Mouse (Mus musculus): Measurements from ENCODE around the gene Fam214a. TPM values are rescaled to one million over a fixed set of nuclear protein-coding genes. Genes with fewer than 3 reads are reported as not detected.
A peak's percentile ranks its signal among the peaks of the same experiment; 100 is the strongest.

Fam214a gene
- polyA plus RNA-seq, 1 experiment from 2014 or later, result 10.6 TPM

- no peak for ATAC-seq (ENCODE audit: low FRiP score, low read depth)
- 83% methylated on average over 7 of the region's 7 CpGs for WGBS
These were observed 36.3 kb downstream of the Fam214a start for GRCm38 (mm10) chr9:74988893-74989460.

DNA sequence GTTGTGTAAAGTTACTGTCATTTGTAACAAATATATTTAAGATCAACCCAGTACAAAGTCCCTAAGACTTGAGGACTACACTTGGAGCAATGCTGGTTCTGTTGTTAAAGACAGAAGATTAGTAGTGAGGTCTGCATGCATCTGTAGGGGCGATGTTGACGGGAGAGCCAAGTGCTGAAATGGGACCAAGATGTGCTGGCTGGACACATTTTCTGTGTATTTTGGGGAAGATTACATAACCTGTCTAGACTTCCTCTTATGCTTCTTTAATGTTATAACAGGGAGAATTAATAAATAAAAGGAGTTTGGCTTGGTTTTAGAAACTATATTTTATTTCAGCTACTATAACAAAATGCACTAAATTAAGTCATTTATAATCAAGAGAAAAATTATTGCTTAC is 37.3 kb downstream of the Fam214a start:
- Histone ChIP-seq H3K4me3 (no peak overlapping the region), H3K9me3 (no peaks in the 10 kb centered on the region), H3K36me3 (no peaks in the 10 kb centered on the region), H3K27me3 (no peaks in the 10 kb centered on the region), H3K9ac (no peak overlapping the region), H3K4me2 (replicated peaks) (no peak overlapping the region), H3K27ac (no peak overlapping the region), H3K4me1 (peaks cover 10% of the 10 kb centered on the region)
- ATAC-seq (ENCODE audit: low FRiP score, low read depth), result no peak
- WGBS, result 87% methylated on average over 2 of the region's 2 CpGs

More at GRCm38 (mm10) chr9:74988893-74989460, 36.3 kb downstream of the Fam214a start:
- Histone ChIP-seq H3K9me3 (no peaks in the 10 kb centered on the region), H3K4me3 (no peak overlapping the region), H3K27me3 (no peaks in the 10 kb centered on the region), H3K4me1 (peaks cover 10% of the 10 kb centered on the region), H3K9ac (no peak overlapping the region), H3K27ac (no peak overlapping the region), H3K36me3 (no peaks in the 10 kb centered on the region), H3K4me2 (replicated peaks) (no peak overlapping the region)

- no peaks in the 10 kb centered on the region for H3K36me3 ChIP-seq
- H3K4me1 ChIP-seq, result no peaks in the 10 kb centered on the region
- no peak overlapping the region for H3K27ac ChIP-seq
- ATAC-seq (ENCODE audit: low FRiP score, low read depth), result 0 out of 2 replicates have a peak, but pooled peaks have one; percentile 36
- H3K4me3 ChIP-seq, result no peak overlapping the region
- H3K9ac ChIP-seq, result no peak overlapping the region
- no peaks in the 10 kb centered on the region for H3K9me3 ChIP-seq
- no peak overlapping the region for H3K4me2 ChIP-seq (replicated peaks)
- WGBS, result 78% methylated on average over 10 of the region's 10 CpGs
- H3K27me3 ChIP-seq, result no peaks in the 10 kb centered on the region
These were observed 42.0 kb downstream of the Fam214a start for GRCm38 (mm10) chr9:74994611-74995257.

- H3K4me2 ChIP-seq (replicated peaks), result no peak overlapping the region
- H3K9ac ChIP-seq, result no peak overlapping the region
- 63% methylated on average over 2 of the region's 2 CpGs for WGBS
- H3K27ac ChIP-seq, result no peak overlapping the region
- H3K4me1 ChIP-seq, result no peaks in the 10 kb centered on the region
- no peak for ATAC-seq (ENCODE audit: low FRiP score, low read depth)
- H3K9me3 ChIP-seq, result no peaks in the 10 kb centered on the region
- no peaks in the 10 kb centered on the region for H3K27me3 ChIP-seq
- no peaks in the 10 kb centered on the region; the same call in 1 of the 2 replicates for H3K36me3 ChIP-seq
- no peak overlapping the region for H3K4me3 ChIP-seq
These were observed 43.7 kb downstream of the Fam214a start for GRCm38 (mm10) chr9:74996349-74996748.

GRCm38 (mm10) chr9:74997976-74998375 is 45.3 kb downstream of the Fam214a start:
- no peaks in the 10 kb centered on the region for H3K27me3 ChIP-seq
- no peaks in the 10 kb centered on the region; the same call in 1 of the 2 replicates for H3K36me3 ChIP-seq
- no peak overlapping the region for H3K4me3 ChIP-seq
- no peak overlapping the region for H3K4me2 ChIP-seq (replicated peaks)
- no peak for ATAC-seq (ENCODE audit: low FRiP score, low read depth)
- H3K27ac ChIP-seq, result no peak overlapping the region
- H3K4me1 ChIP-seq, result no peaks in the 10 kb centered on the region
- H3K9ac ChIP-seq, result no peak overlapping the region
- no peaks in the 10 kb centered on the region for H3K9me3 ChIP-seq

- Histone ChIP-seq H3K4me3 (no peak overlapping the region), H3K9me3 (no peaks in the 10 kb centered on the region), H3K4me1 (no peaks in the 10 kb centered on the region), H3K27me3 (no peaks in the 10 kb centered on the region), H3K27ac (no peak overlapping the region), H3K9ac (no peak overlapping the region), H3K36me3 (peaks cover 6% of the 10 kb centered on the region), H3K4me2 (replicated peaks) (no peak overlapping the region)
- WGBS, result 88% methylated on average over 6 of the region's 6 CpGs
- ATAC-seq (ENCODE audit: low FRiP score, low read depth), result no peak
These were observed 48.3 kb downstream of the Fam214a start for GRCm38 (mm10) chr9:75001006-75001405.

DNA sequence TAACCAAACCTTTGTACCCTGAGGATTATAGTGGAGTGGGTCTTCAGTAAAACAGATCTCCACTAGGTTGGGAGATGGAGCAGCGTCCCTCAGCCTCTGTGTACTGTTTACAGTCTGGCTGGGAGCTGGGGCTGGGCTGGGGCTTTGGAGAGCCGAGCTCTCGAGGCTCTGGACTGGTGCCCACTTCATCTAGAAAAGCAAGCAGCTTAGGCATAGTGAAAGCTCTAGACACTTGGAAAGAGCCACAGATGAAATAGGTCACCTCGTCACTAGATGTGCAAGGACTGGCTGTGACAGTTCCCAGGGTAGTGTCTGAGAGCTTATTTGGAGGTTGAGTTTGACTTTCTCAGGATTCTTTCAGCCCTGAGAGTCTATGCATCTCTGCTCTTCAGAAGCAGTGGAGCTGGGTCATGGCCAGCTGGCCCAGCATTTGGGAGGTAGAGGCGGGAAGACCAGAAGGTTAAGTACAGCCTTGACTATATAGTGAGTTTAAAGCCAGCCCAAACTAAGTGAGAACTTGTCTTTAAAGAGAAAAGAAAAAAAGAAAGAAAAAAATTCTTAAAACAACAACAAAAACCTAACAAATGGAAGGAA is 49.0 kb downstream of the Fam214a start:
- H3K4me3 ChIP-seq, result no peak overlapping the region
- no peaks in the 10 kb centered on the region for H3K27me3 ChIP-seq
- WGBS, result 54% methylated on average over 5 of the region's 5 CpGs
- H3K9me3 ChIP-seq, result no peaks in the 10 kb centered on the region
- no peak for ATAC-seq (ENCODE audit: low FRiP score, low read depth)
- H3K4me2 ChIP-seq (replicated peaks), result no peak overlapping the region
- H3K36me3 ChIP-seq, result peaks cover 13% of the 10 kb centered on the region
- no peaks in the 10 kb centered on the region for H3K4me1 ChIP-seq
- no peak overlapping the region for H3K27ac ChIP-seq
- no peak overlapping the region for H3K9ac ChIP-seq

DNA sequence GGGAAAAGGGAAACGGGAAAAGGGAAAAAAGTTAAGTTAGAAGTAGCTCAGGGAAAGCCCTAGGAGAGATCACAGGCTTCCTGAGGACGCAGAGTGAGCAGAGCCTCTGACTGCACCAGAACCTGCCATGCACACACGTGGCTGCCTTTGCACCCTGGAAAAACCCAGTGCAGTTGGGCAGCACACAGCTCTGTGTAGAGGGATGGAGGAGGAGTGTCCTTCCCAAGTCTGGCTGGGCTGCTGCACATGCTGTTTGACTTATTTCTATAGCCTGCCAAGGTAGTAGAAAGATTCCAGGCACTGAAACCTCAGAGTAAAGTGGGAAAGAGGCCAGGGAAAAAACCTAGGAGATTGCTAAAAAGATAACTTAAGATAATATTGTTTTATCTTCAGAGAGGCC is 49.6 kb downstream of the Fam214a start:
- Histone ChIP-seq H3K27me3 (no peaks in the 10 kb centered on the region), H3K9ac (no peak overlapping the region), H3K27ac (no peak overlapping the region; the same call in 1 of the 2 replicates), H3K4me2 (replicated peaks) (no peak overlapping the region), H3K36me3 (peaks cover 15% of the 10 kb centered on the region), H3K9me3 (no peaks in the 10 kb centered on the region), H3K4me1 (no peaks in the 10 kb centered on the region), H3K4me3 (no peak overlapping the region)
- 67% methylated on average over 3 of the region's 3 CpGs for WGBS
- ATAC-seq (ENCODE audit: low FRiP score, low read depth), result no peak

DNA sequence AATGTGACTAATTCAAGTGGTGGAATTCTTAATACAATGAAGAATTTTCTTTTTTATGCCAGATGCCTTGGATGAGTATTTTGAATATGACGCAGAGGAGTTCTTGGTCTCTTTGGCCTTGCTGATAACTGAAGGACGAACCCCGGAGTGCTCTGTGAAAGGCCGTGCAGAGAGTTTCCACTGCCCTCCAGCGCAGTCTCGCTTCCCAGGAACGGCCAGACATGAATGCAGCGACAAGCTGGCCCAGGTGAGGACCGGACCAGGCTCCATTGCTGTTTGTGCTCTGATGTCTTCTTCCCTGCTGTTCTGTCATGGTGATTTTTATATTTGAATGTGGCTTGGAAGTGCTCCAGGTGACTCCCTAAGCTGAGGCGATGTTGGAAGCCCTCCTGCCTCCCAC is 51.5 kb downstream of the Fam214a start:
- H3K27ac ChIP-seq, result no peak overlapping the region
- no peak overlapping the region for H3K4me2 ChIP-seq (replicated peaks)
- no peak overlapping the region for H3K4me3 ChIP-seq
- peaks cover 22% of the 10 kb centered on the region for H3K36me3 ChIP-seq
- 92% methylated on average over 10 of the region's 10 CpGs for WGBS
- no peaks in the 10 kb centered on the region for H3K4me1 ChIP-seq
- no peaks in the 10 kb centered on the region for H3K9me3 ChIP-seq
- H3K9ac ChIP-seq, result no peak overlapping the region
- no peaks in the 10 kb centered on the region for H3K27me3 ChIP-seq
- ATAC-seq (ENCODE audit: low FRiP score, low read depth), result no peak

DNA sequence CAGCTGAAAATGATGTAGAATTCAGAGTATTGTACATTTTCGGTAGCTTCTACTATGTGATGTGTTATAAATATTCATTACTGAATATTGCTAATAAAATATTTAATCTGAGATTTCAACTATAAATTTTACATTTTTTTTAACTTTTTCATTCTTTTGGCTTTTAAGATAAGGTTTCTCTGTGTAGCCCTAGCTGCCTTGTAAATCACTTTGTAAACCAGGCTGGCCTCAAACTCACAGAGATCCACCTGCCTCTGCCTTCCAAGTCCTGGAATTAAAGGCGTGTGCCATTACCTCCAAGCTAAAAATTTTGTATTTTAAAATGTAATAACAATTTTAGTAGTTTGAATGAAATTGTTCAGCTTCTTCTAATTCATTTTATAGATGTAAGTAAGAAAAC is 63.9 kb downstream of the Fam214a start:
- no peaks in the 10 kb centered on the region for H3K9me3 ChIP-seq
- H3K4me3 ChIP-seq, result no peak overlapping the region
- WGBS, result 93% methylated on average over 2 of the region's 2 CpGs
- H3K4me2 ChIP-seq (replicated peaks), result no peak overlapping the region
- ATAC-seq (ENCODE audit: low FRiP score, low read depth), result no peak
- H3K27ac ChIP-seq, result no peak overlapping the region
- no peak overlapping the region for H3K9ac ChIP-seq
- H3K27me3 ChIP-seq, result no peaks in the 10 kb centered on the region
- H3K4me1 ChIP-seq, result no peaks in the 10 kb centered on the region
- peaks cover 44% of the 10 kb centered on the region for H3K36me3 ChIP-seq

DNA sequence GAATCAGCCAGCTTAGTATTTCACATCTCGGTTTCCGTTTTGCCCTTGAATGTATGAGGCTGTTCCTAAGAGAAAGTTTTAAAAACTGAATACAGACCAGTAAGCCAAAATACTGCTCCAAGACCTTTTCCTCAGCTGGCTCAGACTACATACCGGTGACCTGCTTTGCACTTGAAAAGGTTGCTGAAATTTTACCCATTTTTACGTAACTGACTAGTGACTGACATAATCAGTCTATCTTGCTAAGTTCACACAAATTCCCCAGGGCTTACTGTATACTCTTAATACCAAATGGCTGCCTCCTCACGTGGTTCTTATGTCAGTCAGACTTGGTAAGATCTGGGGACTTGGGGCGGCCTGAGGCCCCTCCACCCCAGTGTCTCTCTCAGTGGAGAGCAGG is 66.5 kb downstream of the Fam214a start:
- ATAC-seq (ENCODE audit: low FRiP score, low read depth), result no peak
- H3K4me2 ChIP-seq (replicated peaks), result no peak overlapping the region
- WGBS, result 87% methylated on average over 6 of the region's 6 CpGs

GRCm38 (mm10) chr9:75019592-75019991 is 66.9 kb downstream of the Fam214a start:
- ATAC-seq (ENCODE audit: low FRiP score, low read depth), result no peak
- no peak overlapping the region for H3K9ac ChIP-seq
- no peak overlapping the region for H3K27ac ChIP-seq
- no peaks in the 10 kb centered on the region for H3K4me1 ChIP-seq
- peaks cover 43% of the 10 kb centered on the region for H3K36me3 ChIP-seq
- no peaks in the 10 kb centered on the region for H3K9me3 ChIP-seq
- H3K27me3 ChIP-seq, result no peaks in the 10 kb centered on the region
- 84% methylated on average over 3 of the region's 3 CpGs for WGBS
- H3K4me2 ChIP-seq (replicated peaks), result no peak overlapping the region
- no peak overlapping the region for H3K4me3 ChIP-seq

More for the DNA sequence above, 66.5 kb downstream of the Fam214a start:
- Histone ChIP-seq H3K9me3 (no peaks in the 10 kb centered on the region), H3K4me1 (no peaks in the 10 kb centered on the region), H3K36me3 (peaks cover 43% of the 10 kb centered on the region), H3K27ac (no peak overlapping the region), H3K4me3 (no peak overlapping the region), H3K27me3 (no peaks in the 10 kb centered on the region), H3K9ac (no peak overlapping the region)
